In genomic region chr1:93810011-93810410, GRCm38 (mm10) we compare ENCODE assay signal across 25 mouse cellular contexts. TPM values are rescaled to one million over a fixed set of nuclear protein-coding genes. Genes with fewer than 3 reads are reported as not detected.
DNase-seq lines count a peak whose midpoint lies in the region; ATAC-seq and TF ChIP-seq lines count a peak whose summit lies in the region.
"Had no signal": no experiment of that assay in that cellular context is flagged by ENCODE, and none has a peak within 500 bp of the region (broad histone marks: within the 10 kb centered on the region; RNA-seq: fewer than 3 reads in every experiment).

No protein-coding gene starts in this region.

- 96% methylated on average over 3 of the region's 3 CpGs for WGBS in lung, postnatal 0 days
- 94% methylated on average over 3 of the region's 3 CpGs for WGBS in hindbrain, postnatal 0 days

- no peak for ATAC-seq in lung, postnatal 0 days
- ATAC-seq in hindbrain, postnatal 0 days: no peak
- ATAC-seq: activated CD4-positive, CD25-positive, alpha-beta regulatory T cell, adult 4 months; forebrain, embryonic 13.5 days; forebrain, embryonic 15.5 days; forebrain, postnatal 0 days; Patski had no signal

- no peaks in the 10 kb centered on the region for H3K9me3 ChIP-seq in ES-E14 (ENCODE audit: control insufficient read depth, insufficient read depth, low read depth, low read length)
- H3K9me3 ChIP-seq in lung, postnatal 0 days (ENCODE audit: low read length): no peaks in the 10 kb centered on the region
- no peaks in the 10 kb centered on the region for H3K9me3 ChIP-seq in hindbrain, postnatal 0 days (ENCODE audit: low read length)
- H3K9me3 ChIP-seq: embryonic facial prominence, embryonic 10.5 days; embryonic facial prominence, embryonic 12.5 days; forebrain, embryonic 13.5 days; forebrain, embryonic 15.5 days had no signal

- in situ Hi-C loops in ES-E14 (cut with MboI; ENCODE audit: low sequenced_read_pairs in 2 of 2, unreplicated experiment in 2 of 2): no loop called here

- peaks cover 0 to 3% of the 10 kb centered on the region in 2 experiments; a peak in 1 of 4 replicates for H3K4me1 ChIP-seq in ES-E14 (ENCODE audit: control insufficient read depth in 2 of 2, insufficient read depth in 2 of 2, low read length in 2 of 2, poor library complexity in 1 of 2)
- H3K4me1 ChIP-seq in lung, postnatal 0 days (ENCODE audit: insufficient read depth, low read depth, low read length): no peaks in the 10 kb centered on the region
- H3K4me1 ChIP-seq in hindbrain, postnatal 0 days (ENCODE audit: insufficient read depth, low read length): 0 out of 2 replicates have a peak, but pooled peaks cover 1% of the 10 kb centered on the region

- no peak overlapping the region for H3K4me3 ChIP-seq in ES-E14 (ENCODE audit: insufficient read depth in 1 of 2, low read depth in 1 of 2, low read length in 2 of 2, poor library complexity in 1 of 2, severe bottlenecking in 1 of 2)
- H3K4me3 ChIP-seq in lung, postnatal 0 days (ENCODE audit: low read depth, low read length): no peak overlapping the region
- H3K4me3 ChIP-seq in hindbrain, postnatal 0 days (ENCODE audit: low read length): no peak overlapping the region
- H3K4me3 ChIP-seq: embryonic facial prominence, embryonic 10.5 days; embryonic facial prominence, embryonic 12.5 days; forebrain, embryonic 13.5 days; forebrain, embryonic 15.5 days had no signal

- H3K4me2 ChIP-seq in lung, postnatal 0 days (replicated peaks; ENCODE audit: low read depth, low read length): no peak overlapping the region
- H3K4me2 ChIP-seq in hindbrain, postnatal 0 days (ENCODE audit: low read depth, low read length): no peak overlapping the region
- H3K4me2 ChIP-seq: embryonic facial prominence, embryonic 12.5 days; forebrain, embryonic 13.5 days; forebrain, embryonic 15.5 days had no signal

- no peak overlapping the region for H3K9ac ChIP-seq in ES-E14 (ENCODE audit: insufficient read depth, low read depth, low read length, poor library complexity, severe bottlenecking)
- H3K9ac ChIP-seq in lung, postnatal 0 days (replicated peaks; ENCODE audit: low read depth): no peak overlapping the region
- H3K9ac ChIP-seq in hindbrain, postnatal 0 days (replicated peaks; ENCODE audit: low read length): no peak overlapping the region
- H3K9ac ChIP-seq: embryonic facial prominence, embryonic 12.5 days; forebrain, embryonic 13.5 days; forebrain, embryonic 15.5 days; forebrain, postnatal 0 days had no signal

- peaks cover 53% of the 10 kb centered on the region for H3K36me3 ChIP-seq in ES-E14 (ENCODE audit: control insufficient read depth, insufficient read depth, low read length, poor library complexity, severe bottlenecking)
- H3K36me3 ChIP-seq in lung, postnatal 0 days (ENCODE audit: insufficient read depth, low read length): peaks cover 37% of the 10 kb centered on the region; the same call in 1 of the 2 replicates
- peaks cover 51% of the 10 kb centered on the region for H3K36me3 ChIP-seq in hindbrain, postnatal 0 days (ENCODE audit: insufficient read depth, low read length)

- no peak for TF ChIP-seq CTCF in lung, postnatal 0 days (IDR thresholded peaks at IDR 0.05)
- TF ChIP-seq CTCF in hindbrain, postnatal 0 days (IDR thresholded peaks at IDR 0.05; ENCODE audit: low read depth): no peak

- peak; percentile 37 for DNase-seq in cerebellum, adult 9-10 months
- DNase-seq in cerebellum, adult 18-20 months: no peak
- DNase-seq in ES-CJ7 (ENCODE audit: low read depth, low spot score) (peak; percentile 71), ES-E14 (ENCODE audit: low read depth, low spot score) (peak; percentile 24), ZHBTc4 (ENCODE audit: low read depth, low spot score) (peak; percentile 84)
- DNase-seq in lung, postnatal 0 days (ENCODE audit: low spot score): no peak
- DNase-seq in hindbrain, postnatal 0 days (ENCODE audit: low spot score): no peak
- DNase-seq: adrenal gland, adult 8-10 months; adrenal gland, postnatal 14 days; adrenal gland, postnatal 36 days; cerebellum, adult 2 months; cerebellum, postnatal 10 days; cerebellum, postnatal 25 days; forebrain, postnatal 0 days had no signal

- H3K27me3 ChIP-seq in lung, postnatal 0 days (replicated peaks; ENCODE audit: insufficient read depth, low read length): no peaks in the 10 kb centered on the region
- H3K27me3 ChIP-seq in hindbrain, postnatal 0 days (ENCODE audit: insufficient read depth, low read length): no peaks in the 10 kb centered on the region
- H3K27me3 ChIP-seq: embryonic facial prominence, embryonic 12.5 days; forebrain, embryonic 13.5 days; forebrain, embryonic 15.5 days; Patski had no signal

- TF ChIP-seq EP300 in lung, postnatal 0 days (IDR thresholded peaks at IDR 0.05): no peak

- no peak overlapping the region for H3K27ac ChIP-seq in ES-E14 (ENCODE audit: insufficient read depth, low read depth, low read length, poor library complexity, severe bottlenecking)
- H3K27ac ChIP-seq in lung, postnatal 0 days (ENCODE audit: low read length): no peak overlapping the region
- no peak overlapping the region for H3K27ac ChIP-seq in hindbrain, postnatal 0 days
- H3K27ac ChIP-seq: embryonic facial prominence, embryonic 10.5 days; embryonic facial prominence, embryonic 12.5 days; forebrain, embryonic 13.5 days; forebrain, embryonic 15.5 days had no signal

TF ChIP-seq in ES-E14, 5 proteins besides CTCF, POLR2A, EP300 and RAD21:
- TF ChIP-seq HCFC1 (IDR thresholded peaks at IDR 0.05; ENCODE audit: borderline replicate concordance, insufficient read depth, low read length) (no peak), MAFK (IDR thresholded peaks at IDR 0.05; ENCODE audit: insufficient read depth, low read depth, low read length) (no peak), CHD2 (IDR thresholded peaks at IDR 0.05; ENCODE audit: low read depth, low read length) (no peak), ZNF384 (IDR thresholded peaks at IDR 0.05; ENCODE audit: low read depth, low read length) (no peak), ZC3H11A (IDR thresholded peaks at IDR 0.05; ENCODE audit: borderline replicate concordance, low read depth, low read length) (no peak)

RNA-seq across cellular contexts. Expression of gene Ing5, which starts 6.2 kb away (rescaled TPM):
- total RNA-seq in ES-E14 (2012; rRNA removed): 23.2 and 26.5 TPM in 2 replicates
- polyA plus RNA-seq in lung, postnatal 0 days (2015; fragmentation: Nextera tagmentation; extraction: Ambion mirVana): 8.1 and 8.7 TPM in 2 replicates
- 9.4 and 9.9 TPM in 2 replicates for total RNA-seq in hindbrain, postnatal 0 days (2014; rRNA removed)
- 7.0 and 7.1 TPM in 2 replicates for polyA plus RNA-seq in hindbrain, postnatal 0 days (2015; fragmentation: Nextera tagmentation; extraction: Ambion mirVana)

RNA-seq across cellular contexts. Expression of gene Dtymk, which starts 8.3 kb away (rescaled TPM):
- 304 and 331 TPM in 2 replicates for total RNA-seq in ES-E14 (2012; rRNA removed)
- polyA plus RNA-seq in lung, postnatal 0 days (2015; fragmentation: Nextera tagmentation; extraction: Ambion mirVana): 69.6 and 71.6 TPM in 2 replicates
- total RNA-seq in hindbrain, postnatal 0 days (2014; rRNA removed): 74.4 and 76.0 TPM in 2 replicates
- 129 and 136 TPM in 2 replicates for polyA plus RNA-seq in hindbrain, postnatal 0 days (2015; fragmentation: Nextera tagmentation; extraction: Ambion mirVana)

RNA-seq across cellular contexts. Expression of gene D2hgdh, which starts 14.7 kb away (rescaled TPM):
- 10.9 and 11.0 TPM in 2 replicates for total RNA-seq in ES-E14 (2012; rRNA removed)
- polyA plus RNA-seq in lung, postnatal 0 days (2015; fragmentation: Nextera tagmentation; extraction: Ambion mirVana): 7.2 and 8.7 TPM in 2 replicates
- total RNA-seq in hindbrain, postnatal 0 days (2014; rRNA removed): 13.6 and 23.6 TPM in 2 replicates
- polyA plus RNA-seq in hindbrain, postnatal 0 days (2015; fragmentation: Nextera tagmentation; extraction: Ambion mirVana): 12.0 and 13.0 TPM in 2 replicates

RNA-seq across cellular contexts. Expression of gene Gal3st2, which starts 51.1 kb away (rescaled TPM):
- not detected in 2 replicates for total RNA-seq in ES-E14 (2012; rRNA removed)
- 0.19 and 0.25 TPM in 2 replicates for polyA plus RNA-seq in lung, postnatal 0 days (2015; fragmentation: Nextera tagmentation; extraction: Ambion mirVana)
- not detected in 2 replicates for total RNA-seq in hindbrain, postnatal 0 days (2014; rRNA removed)
- 0.06 TPM in 1 of 2 replicates, not detected in the other for polyA plus RNA-seq in hindbrain, postnatal 0 days (2015; fragmentation: Nextera tagmentation; extraction: Ambion mirVana)
- total RNA-seq: adrenal gland, adult 18-20 months; adrenal gland, postnatal 14 days; adrenal gland, postnatal 36 days; forebrain, postnatal 0 days; MEL had no signal
- polyA plus RNA-seq: activated CD4-positive, CD25-positive, alpha-beta regulatory T cell, adult 4 months; C2C12; cerebellum, adult 2 months; cortical plate, adult 2 months; embryonic facial prominence, embryonic 10.5 days; forebrain, embryonic 11.5 days; forebrain, embryonic 13.5 days; forebrain, embryonic 15.5 days; forebrain, postnatal 0 days; Patski had no signal

RNA-seq across cellular contexts. Expression of gene Thap4, which starts 55.3 kb away (rescaled TPM):
- 46.2 and 53.9 TPM in 2 replicates for total RNA-seq in ES-E14 (2012; rRNA removed)
- 34.4 and 37.6 TPM in 2 replicates for polyA plus RNA-seq in lung, postnatal 0 days (2015; fragmentation: Nextera tagmentation; extraction: Ambion mirVana)
- 41.5 and 58.7 TPM in 2 replicates for total RNA-seq in hindbrain, postnatal 0 days (2014; rRNA removed)
- polyA plus RNA-seq in hindbrain, postnatal 0 days (2015; fragmentation: Nextera tagmentation; extraction: Ambion mirVana): 49.9 and 50.2 TPM in 2 replicates

Comparison
In these comparisons a context has a peak if more than half of its experiments do, and no peak if none do; other contexts are left out.
1. DNase-seq: peak in cerebellum, adult 9-10 months (single experiment), ES-CJ7 (single experiment), ES-E14 (single experiment) and ZHBTc4 (single experiment); none in cerebellum, adult 18-20 months (0 of 2), lung, postnatal 0 days (single experiment) and hindbrain, postnatal 0 days (single experiment).